Mouse (Mus musculus): ENCODE results near the gene Fate1.
"Not testable (repeated sequence)": the region's sequence is repeated elsewhere in the genome, so short reads cannot be mapped to it uniquely, and the experiment has no call there.

Gene Fate1

DNA sequence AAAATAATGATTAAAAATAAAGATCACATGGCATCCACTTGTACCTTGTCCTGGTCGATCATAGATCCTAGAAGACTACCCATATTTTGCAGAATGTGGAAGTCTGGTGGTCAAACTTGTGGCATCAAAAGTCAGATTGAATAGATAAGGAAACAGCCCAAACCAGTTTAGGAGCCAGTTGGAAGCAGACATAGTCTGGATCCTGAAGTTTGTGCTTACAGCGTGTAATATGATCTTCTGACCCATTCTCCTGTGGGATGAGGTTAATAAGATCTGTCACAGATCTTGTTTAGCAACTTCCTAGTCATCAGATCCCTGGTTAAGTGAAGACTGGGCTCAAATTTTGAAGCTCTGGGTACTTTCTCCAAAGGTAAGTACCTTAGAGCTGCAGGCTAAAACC lies at the start of gene Fate1:
TSS of gene Fate1 (plus strand) at position 301 of the 400 bp plus-strand sequence.
- DNase-seq = no peak

DNA sequence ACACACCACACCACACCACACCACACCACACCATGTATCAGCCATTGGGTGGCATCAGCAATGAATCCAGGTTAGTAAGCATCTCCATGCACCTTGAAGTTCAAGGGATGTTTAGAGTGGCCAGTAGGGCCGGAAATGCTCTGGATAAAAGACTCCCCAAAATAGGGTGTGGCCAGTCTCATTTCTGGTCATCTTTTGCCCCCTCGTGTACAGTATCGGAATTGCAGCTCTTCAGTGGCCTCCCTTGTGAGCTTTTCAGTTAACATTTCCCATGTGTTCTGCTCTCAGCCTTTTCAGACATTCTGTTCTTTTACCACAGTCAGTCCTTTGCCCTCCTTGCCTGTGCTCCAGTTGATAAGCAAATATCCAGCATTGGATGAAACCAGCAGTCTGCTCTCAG lies 26.2 kb upstream of the Fate1 start:
- peak in 1 of 2 experiments; percentile 6 for DNase-seq

DNA sequence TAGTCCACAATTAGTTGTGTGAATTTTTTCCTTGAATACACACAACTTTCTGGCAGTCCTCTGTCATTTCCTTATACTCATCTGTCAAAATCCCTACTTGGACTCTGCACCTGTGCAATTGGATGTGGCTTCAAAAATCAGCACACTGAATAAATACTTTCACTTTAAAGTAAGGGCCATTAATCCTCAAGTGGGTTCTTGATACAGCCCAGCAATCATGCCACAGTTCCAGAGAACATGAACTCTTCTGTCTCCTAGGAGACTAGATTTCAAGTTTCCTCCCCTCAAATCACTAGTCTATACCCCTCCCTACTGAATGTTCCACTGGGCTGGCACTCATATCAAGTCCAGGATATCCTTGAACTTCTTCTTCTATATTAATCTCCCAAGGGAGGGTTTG lies 14.4 kb upstream of the Fate1 start:
- no peak for DNase-seq

DNA sequence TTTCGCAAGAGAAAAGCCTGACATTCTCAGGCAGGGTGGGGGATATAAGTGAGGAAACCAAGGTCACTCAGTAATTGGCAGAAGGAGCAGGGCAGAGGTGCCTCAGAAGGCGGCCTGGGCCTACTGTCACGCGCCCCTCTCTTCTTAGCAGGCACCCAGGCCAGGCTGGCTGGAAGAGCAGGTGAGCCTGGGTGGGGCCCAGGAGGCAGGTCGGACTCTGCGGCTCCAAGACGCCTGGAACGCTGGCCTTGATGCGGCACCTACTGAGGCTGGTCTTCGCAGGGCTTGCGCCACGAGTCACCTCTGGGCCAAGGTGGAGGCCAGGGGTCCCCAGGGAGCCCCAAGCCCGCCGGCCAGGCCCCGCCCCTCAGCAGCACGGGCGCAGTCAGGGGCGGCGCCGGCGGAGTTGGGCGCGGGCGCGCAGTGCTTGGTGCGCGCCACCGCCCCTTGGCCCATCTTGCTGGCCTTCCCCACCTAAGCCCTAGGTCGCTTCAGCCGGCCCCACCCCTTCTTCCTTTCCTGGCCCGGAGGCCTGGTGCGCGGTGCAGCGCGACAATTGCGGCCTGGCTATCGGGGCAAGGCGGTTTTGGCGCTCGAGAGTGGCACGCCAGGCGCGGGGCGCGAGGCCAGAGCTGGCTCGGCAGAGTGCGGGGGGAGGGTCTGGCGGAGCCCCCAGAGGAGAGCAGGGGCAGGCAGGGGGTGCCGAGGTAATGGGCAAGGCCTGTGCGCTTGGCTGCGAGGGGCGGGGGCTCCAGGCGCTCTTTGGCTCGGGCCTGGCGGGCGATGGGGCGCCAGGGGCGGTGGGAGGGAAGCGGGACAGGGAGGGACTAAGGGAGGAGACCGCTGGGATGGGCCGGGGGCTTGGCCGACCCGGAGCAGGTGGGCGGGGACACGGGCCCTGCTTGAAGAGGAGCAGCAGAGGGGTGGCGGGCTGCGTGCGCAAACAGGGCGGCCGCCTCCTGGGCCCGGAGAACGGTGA lies 10.4 kb upstream of the Fate1 start, which contains the start of gene Prrg3:
TSS of gene Prrg3 (plus strand) at position 552 of the 979 bp plus-strand sequence.
- DNase-seq = no peak

DNA sequence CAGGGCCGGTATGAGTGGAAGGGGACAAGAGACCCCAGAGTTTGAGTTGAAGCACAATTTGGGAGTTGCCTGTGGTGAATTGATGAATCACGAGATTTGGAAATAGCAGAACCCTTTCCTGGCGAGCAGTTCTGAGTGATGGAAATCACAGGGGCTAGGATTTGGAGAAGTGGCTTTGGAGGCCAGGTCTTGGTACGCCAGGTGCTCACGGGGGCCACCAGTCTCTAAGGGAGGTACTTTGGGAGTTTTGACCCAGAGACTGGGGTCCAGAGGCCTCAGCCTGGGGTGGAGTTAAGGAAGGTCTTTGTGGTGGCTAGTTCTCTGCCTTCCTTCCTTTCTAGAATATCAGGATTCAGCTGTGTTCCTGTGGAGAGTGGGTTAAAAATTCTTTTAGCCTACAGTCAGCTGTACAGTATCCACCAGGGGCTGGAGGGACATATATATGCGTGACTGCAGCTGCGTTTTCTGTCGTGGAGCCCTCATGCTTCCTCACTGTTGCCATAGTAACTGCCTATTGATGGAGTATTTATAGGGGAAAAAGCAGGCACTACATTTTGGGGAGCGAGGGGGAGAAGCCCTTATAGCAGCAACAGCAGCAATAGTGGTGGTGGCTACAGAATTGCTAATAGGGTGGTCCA lies 9.4 kb upstream of the Fate1 start:
- DNase-seq = no peak

DNA sequence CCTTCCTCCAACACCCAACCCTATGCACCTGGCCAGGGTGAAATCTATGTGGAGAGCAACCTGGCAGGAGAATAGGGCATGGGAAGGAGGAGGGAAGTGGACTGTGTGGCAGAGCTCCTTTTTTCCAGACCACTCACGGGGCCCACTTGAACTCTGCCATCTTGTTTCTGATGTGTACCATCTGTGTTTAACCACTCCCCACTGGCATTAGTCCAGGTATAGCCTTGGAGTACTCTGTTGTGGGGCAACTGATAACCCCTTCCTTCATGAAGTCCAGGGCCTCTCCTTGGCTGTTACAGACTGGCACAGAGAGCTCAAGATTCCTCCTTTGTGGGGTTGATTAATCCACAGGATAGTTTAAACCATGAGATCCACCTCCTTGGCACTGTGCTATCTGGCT lies 4.6 kb upstream of the Fate1 start:
- no peak for DNase-seq

DNA sequence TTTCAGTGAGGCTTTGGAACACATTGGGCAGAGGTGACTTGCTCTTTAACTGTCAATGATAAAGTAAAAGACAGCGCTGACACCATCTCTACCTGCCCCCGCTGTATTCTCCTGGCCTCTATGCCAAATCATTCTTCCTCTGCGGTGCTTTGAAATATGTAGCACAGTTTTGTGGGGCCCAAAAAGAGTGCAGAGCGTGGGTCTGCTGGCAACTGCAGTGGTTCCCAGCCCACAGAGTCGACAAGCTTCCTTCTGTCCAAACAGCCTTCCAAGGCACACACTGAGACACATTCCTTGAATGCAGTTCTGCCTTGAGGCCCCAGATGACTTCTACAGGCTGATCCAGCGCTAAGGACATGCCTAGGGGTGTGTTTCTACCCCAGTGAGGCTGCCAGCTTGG lies 4.0 kb upstream of the Fate1 start:
- DNase-seq = no peak

DNA sequence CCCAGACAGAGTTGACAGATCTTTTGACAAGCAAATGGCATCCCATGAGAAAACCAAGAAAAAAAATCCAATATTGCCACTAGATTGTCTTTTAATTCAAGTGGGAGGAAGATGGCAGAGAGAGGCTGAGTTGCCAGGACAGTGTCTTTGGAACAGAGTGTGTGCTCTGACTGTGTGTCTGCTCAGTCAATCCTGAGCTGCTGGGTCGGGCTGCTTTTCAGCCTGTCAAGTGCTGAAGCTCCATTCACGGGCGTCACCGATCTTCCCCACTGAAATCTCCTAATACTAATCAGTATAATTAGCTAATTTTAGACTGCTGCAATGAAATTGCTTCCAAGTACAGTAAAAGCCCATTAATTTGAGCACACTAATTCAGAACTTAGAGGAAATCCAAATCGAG lies 1.5 kb upstream of the Fate1 start:
- DNase-seq = no peak

DNA sequence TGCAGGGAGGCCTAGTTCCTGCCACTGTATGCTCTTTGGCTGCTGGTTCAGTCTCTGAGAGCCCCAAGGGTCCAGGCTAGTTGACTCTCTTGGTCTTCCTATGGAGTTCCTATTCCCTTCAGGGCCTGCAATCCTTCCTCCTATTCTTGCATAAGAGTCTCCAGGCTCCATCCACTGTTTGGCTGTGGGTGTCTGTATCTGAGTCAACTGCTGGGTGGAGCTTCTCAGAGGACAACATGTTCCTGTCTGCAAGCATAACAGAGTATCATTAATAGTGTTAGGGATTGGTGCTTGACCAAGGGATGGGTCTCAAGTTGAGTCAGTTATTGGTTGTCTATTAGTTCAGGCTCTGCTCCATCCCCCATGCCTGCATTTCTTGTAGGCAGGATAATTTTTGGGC lies 4.9 kb downstream of the Fate1 start:
- DNase-seq = not testable (repeated sequence)

DNA sequence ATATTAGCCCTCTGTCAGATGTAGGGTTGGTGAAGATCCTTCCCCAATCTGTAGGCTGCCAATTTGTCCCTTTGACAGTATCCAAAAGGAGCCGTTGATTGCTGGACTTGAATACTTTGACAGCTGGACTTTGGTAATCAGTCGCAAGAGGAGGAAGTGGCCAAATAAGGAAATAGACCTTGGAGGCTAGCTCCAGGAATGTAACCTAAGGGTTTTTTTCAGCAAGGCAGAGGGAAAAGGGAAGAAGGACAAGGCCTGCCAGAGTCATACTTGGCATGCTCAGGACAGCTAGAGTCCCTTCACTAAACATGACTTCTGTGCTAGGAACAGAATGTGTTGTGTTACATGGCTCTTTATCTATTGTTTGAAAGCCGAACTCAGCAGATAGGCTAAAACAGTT lies 7.7 kb downstream of the Fate1 start:
- no peak for DNase-seq

DNA sequence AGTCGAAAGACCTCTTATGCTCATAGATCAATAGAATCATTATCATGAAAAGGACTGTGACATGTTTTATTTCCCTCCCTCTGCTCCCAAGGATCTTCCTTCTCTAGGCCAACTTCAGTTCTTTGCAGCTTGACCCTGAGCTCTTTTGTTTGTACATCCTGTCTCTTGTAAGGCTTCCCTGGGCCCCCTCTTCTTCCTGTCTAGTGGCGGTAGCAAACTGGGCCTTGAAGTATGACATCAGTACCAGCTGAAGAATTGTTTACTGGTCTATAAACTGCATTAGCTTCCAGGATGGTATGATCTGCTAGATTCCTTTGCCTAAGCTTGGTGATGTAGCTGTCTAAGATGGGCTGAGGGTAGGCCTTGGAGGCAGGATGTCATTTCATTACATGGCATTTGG lies 8.5 kb downstream of the Fate1 start:
- DNase-seq = no peak

DNA sequence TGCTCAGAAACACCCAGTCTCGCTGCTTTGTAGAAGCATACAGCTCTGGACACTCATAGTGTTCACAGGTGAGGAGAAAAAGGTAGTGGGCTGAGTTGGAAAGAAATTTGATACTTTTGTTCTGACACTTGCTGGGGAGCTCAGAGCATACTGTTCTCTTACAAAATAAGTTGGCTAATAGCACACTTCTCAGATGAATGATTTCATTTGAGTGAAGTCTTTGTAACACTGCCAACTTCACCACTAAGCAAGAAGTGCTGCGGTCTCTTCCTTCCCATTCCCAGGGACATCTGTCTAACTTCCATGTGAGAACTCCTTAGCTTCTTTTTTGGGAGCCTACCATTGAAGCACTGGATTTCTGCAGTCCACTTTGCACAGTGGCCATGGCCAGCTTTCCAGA lies 10.4 kb downstream of the Fate1 start:
- DNase-seq = no peak

DNA sequence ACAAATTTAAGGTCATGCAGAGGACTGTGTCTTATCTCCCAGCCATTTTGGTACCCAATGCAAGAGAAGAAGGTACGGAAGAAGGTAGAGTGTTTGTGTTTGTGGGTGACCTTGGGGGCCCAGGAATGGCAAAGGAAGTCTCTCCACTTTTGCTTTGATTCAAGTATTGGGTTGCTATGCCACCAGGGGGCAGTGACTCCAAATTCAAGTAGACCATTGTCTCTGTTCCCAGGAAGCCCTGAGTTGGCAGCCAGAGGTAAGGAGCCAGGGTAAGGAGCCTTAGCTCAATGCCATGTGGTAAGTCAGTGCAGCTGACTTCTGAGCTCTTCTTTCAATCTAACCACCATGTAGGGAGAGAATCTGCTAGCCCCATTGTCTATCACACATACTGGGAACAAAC lies 11.0 kb downstream of the Fate1 start:
- no peak for DNase-seq

DNA sequence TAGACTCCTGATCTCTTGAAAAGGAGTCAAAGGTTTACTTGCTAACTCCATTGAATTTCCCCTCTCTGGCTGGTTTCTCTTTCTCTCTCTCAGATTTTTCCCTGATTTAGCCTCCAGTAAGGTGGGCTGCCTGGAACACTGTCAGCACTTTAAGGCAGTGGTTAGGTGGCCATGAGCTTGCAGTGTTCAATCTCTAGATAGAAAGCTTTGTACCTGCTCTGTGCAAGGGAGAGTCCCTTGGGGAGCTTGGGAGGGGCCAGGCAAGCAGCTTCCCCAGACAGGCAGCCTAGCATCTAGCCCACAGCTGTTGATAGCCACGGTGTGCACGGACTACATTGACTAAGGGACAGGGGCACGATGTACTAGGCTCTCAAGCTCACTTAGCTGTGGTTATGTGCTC lies 18.8 kb downstream of the Fate1 start, which contains the start of gene Cnga2:
TSS of gene Cnga2 (plus strand) at position 301 of the 400 bp plus-strand sequence.
- DNase-seq = no peak

DNA sequence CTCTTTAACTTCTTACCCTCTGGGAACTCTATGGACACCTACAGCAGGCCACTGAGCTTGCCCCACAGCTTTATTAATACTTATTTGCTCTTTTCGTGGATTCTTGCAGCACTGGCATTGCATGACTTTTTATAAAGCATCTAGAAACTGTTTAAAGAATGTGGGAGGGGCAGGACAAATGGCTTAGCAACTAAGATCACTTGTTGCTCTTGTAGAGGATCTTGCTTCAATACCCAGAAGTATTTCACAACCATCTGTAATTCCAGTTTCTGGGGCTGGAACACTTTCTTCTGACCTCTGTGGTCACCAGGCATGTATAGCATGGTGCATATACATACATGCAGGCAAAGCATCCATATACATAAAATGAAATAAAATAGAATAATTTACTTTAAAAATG lies 23.2 kb downstream of the Fate1 start:
- DNase-seq = no peak

DNA sequence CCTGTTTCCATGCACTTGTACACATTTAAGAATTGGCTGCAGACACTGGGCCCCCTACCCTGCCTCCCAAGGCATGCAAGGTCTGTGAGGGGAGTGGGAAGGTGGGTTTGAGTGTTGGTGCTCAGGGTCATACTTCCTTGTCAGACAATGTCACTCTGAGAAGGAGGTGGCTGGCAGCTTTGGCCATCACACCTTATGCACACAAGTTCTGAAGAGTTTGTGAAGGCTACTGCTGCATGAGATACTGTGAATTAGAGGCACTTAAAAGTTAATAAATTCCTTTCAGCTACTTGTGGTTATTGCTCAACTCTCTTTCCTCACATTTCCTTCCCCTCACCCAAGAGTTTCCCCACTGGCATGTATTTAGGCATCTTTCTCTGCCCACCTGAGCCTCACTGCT lies 37.1 kb downstream of the Fate1 start:
- DNase-seq = no peak

DNA sequence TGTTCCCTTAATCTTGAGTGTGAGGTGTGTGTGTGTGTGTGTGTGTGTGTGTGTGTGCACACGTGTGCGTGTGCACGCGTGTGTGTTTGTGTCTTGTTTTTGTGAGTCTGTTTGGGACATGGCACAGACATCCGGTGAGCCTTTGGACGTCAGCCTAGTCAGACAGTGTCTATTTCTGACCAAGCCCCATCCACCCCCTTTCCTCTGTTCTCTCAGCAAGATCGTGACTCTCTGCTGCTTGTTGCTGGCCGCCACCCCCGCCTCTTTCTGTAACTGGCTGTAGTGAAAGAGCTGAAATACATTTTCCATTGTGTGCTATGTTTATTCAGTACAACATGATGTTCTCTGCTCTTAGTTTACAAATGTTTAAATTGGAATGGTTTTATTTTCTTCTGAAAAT lies 39.5 kb downstream of the Fate1 start:
- no peak for DNase-seq

DNA sequence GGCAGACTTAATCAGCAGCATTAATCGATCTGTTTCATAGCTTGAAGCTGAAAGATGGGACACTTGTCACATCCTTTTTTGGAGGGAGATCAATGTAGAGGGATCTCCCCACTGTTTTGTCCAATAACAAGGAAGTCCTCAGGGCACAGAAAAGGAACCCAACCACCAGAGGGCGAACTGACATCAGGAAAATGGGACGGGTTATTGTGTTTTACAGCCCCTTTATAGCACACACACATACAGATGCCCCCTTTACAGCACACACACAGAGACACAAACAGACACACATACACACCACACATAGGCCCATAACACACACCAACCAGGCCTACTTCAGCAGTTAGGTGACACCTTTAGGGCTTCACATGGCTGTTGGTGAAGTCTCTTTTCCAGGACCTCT lies 40.0 kb downstream of the Fate1 start:
- no peak for DNase-seq

DNA sequence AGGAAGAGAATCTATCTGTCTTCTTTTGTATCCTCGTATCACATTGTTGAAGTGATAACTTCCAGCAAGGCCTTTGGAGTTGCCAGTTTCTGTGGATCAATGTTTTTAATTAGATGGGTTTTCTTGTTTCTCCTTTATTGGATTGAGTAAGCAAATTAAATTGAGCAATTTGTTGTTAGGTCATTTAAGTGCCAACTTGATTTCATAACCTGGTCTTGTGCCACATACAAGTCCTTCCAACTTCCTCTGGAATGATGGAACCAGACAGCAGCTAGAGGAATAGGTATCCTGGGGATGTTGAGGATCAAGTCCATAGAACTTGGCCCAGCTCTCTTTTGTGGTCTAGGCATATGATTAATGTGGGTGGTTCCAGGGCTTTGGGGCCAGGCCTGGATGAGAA lies 49.5 kb downstream of the Fate1 start:
- no peak for DNase-seq

DNA sequence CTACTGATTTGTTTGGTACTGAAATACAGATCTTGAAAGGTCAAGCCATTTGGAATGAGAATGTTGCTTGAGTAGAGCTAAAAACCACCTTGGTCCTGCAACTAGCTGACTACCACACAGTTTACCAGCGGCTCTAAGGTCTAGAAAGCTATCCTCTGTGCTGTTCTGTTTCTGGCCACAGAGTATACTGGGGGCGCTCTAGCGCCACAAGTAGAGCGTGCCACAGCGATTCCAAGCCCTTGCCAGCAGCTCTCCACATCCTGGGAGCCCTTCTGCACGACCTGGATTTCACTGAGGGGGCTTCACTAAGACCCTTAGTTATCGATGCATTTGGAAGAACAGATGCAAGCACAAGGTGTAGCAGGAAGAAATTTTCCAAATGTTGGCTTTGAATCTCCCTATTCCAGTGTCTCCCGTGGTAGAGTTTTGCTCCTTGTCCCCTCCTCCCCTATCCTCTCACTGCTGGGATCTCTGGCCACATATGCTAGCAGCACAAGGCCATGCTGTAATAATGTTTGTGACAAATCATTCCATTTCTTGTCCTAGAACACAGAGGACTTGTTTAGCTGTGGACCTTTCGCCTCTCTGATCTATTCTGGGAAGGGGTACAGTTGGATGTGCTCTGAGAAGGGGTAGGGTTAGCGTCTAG lies 50.1 kb downstream of the Fate1 start:
- DNase-seq = no peak

DNA sequence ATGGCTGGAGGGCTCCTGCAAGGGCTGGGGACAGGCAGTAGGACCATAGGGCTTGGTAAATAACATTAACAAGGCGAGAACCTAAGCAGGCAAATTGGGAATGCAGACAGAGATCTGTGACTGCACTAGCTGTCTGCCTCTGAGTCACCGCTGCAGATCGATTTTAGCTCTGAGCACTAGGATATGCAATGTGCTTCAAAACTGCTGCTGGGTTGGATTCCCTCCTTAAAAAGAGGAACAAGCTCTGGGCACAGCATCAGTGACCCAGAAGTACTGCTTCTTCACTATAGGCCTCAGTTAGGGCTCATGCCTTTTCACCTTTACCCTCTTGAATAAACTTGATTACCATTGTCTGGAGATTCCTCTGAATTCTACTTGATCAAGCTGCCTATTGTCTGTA lies 50.8 kb downstream of the Fate1 start:
- DNase-seq = no peak

All from spleen, adult 18-20 months (tissue).